ENCODE assay signal across 25 mouse cellular contexts in genomic region chr9:76562794-76563193, GRCm38 (mm10). TPM values are rescaled to one million over a fixed set of nuclear protein-coding genes. Genes with fewer than 3 reads are reported as not detected.
DNase-seq lines count a peak whose midpoint lies in the region; ATAC-seq and TF ChIP-seq lines count a peak whose summit lies in the region.
"Had no signal": no experiment of that assay in that cellular context is flagged by ENCODE, and none has a peak within 500 bp of the region (broad histone marks: within the 10 kb centered on the region; RNA-seq: fewer than 3 reads in every experiment).

No protein-coding gene starts in this region.

- no peak for TF ChIP-seq CTCF in lung, embryonic 14.5 days (IDR thresholded peaks at IDR 0.05; ENCODE audit: low read depth)
- TF ChIP-seq CTCF in lung, postnatal 0 days (IDR thresholded peaks at IDR 0.05): no peak
- TF ChIP-seq CTCF in thymus, adult 2 months (IDR thresholded peaks at IDR 0.05; ENCODE audit: borderline replicate concordance, control insufficient read depth, extremely low read depth, insufficient read depth, low read length, poor library complexity): no peak

- no peak for TF ChIP-seq POLR2A in thymus, adult 2 months (IDR thresholded peaks at IDR 0.05; ENCODE audit: control insufficient read depth, extremely low read depth, insufficient read depth, low read length, poor library complexity)

- peak overlapping the region; percentile 38 for H3K4me2 ChIP-seq in lung, embryonic 14.5 days
- H3K4me2 ChIP-seq in lung, postnatal 0 days (replicated peaks; ENCODE audit: low read depth, low read length): no peak overlapping the region
- H3K4me2 ChIP-seq: embryonic facial prominence, embryonic 13.5 days; heart, embryonic 12.5 days; limb, embryonic 12.5 days; liver, embryonic 12.5 days; neural tube, embryonic 12.5 days had no signal

- no peak overlapping the region for H3K9ac ChIP-seq in lung, embryonic 14.5 days
- no peak overlapping the region for H3K9ac ChIP-seq in lung, postnatal 0 days (replicated peaks; ENCODE audit: low read depth)
- H3K9ac ChIP-seq: embryonic facial prominence, embryonic 13.5 days; heart, embryonic 12.5 days; limb, embryonic 12.5 days; liver, embryonic 12.5 days; neural tube, embryonic 12.5 days had no signal

- H3K36me3 ChIP-seq in lung, embryonic 14.5 days (ENCODE audit: insufficient read depth): no peaks in the 10 kb centered on the region
- H3K36me3 ChIP-seq in lung, postnatal 0 days (ENCODE audit: insufficient read depth, low read length): no peaks in the 10 kb centered on the region
- H3K36me3 ChIP-seq in thymus, adult 2 months (ENCODE audit: control insufficient read depth, insufficient read depth, low read length): no peaks in the 10 kb centered on the region
- H3K36me3 ChIP-seq: embryonic facial prominence, embryonic 13.5 days; G1E; heart, embryonic 12.5 days; limb, embryonic 12.5 days; liver, embryonic 12.5 days; neural tube, embryonic 12.5 days had no signal

- H3K27me3 ChIP-seq in lung, embryonic 14.5 days (ENCODE audit: insufficient read depth, low read length): no peaks in the 10 kb centered on the region; the same call in 1 of the 2 replicates
- H3K27me3 ChIP-seq in lung, postnatal 0 days (replicated peaks; ENCODE audit: insufficient read depth, low read length): no peaks in the 10 kb centered on the region
- H3K27me3 ChIP-seq in thymus, adult 2 months (ENCODE audit: control insufficient read depth, insufficient read depth, low read length): no peaks in the 10 kb centered on the region
- H3K27me3 ChIP-seq: heart, embryonic 12.5 days had no signal

- H3K27ac ChIP-seq in lung, embryonic 14.5 days (ENCODE audit: low read depth): no peak overlapping the region
- no peak overlapping the region for H3K27ac ChIP-seq in lung, postnatal 0 days (ENCODE audit: low read length)
- H3K27ac ChIP-seq in thymus, adult 2 months (ENCODE audit: control insufficient read depth, insufficient read depth, low read length): no peak overlapping the region
- H3K27ac ChIP-seq: embryonic facial prominence, embryonic 13.5 days; left cerebral cortex, adult 2 months; limb, embryonic 12.5 days; liver, embryonic 12.5 days; neural tube, embryonic 12.5 days had no signal

- WGBS in lung, embryonic 14.5 days: 25% methylated on average over 6 of the region's 6 CpGs
- WGBS in lung, postnatal 0 days: 25% methylated on average over 6 of the region's 6 CpGs
- 75% methylated on average over 6 of the region's 6 CpGs for WGBS in thymus, adult 2 months

- no peaks in the 10 kb centered on the region for H3K4me1 ChIP-seq in lung, embryonic 14.5 days (ENCODE audit: insufficient read depth)
- H3K4me1 ChIP-seq in lung, postnatal 0 days (ENCODE audit: insufficient read depth, low read depth, low read length): no peaks in the 10 kb centered on the region
- H3K4me1 ChIP-seq in thymus, adult 2 months (replicated peaks; ENCODE audit: control insufficient read depth, insufficient read depth, low read length): no peaks in the 10 kb centered on the region
- H3K4me1 ChIP-seq: heart, embryonic 12.5 days had no signal

- TF ChIP-seq EP300 in lung, postnatal 0 days (IDR thresholded peaks at IDR 0.05): no peak

- H3K9me3 ChIP-seq in lung, embryonic 14.5 days (ENCODE audit: low read depth, low read length): no peaks in the 10 kb centered on the region
- H3K9me3 ChIP-seq in lung, postnatal 0 days (ENCODE audit: low read length): no peaks in the 10 kb centered on the region
- H3K9me3 ChIP-seq: embryonic facial prominence, embryonic 13.5 days; heart, embryonic 12.5 days; limb, embryonic 12.5 days; liver, embryonic 12.5 days; neural tube, embryonic 12.5 days had no signal

- ATAC-seq in frontal cortex, adult (ENCODE audit: low TSS enrichment): peak; percentile 68
- ATAC-seq in lung, embryonic 14.5 days (ENCODE audit: insufficient read depth): no peak
- ATAC-seq in lung, postnatal 0 days: no peak
- ATAC-seq: liver, embryonic 12.5 days had no signal

- no peak overlapping the region for H3K4me3 ChIP-seq in lung, embryonic 14.5 days (ENCODE audit: low read depth, low read length)
- no peak overlapping the region for H3K4me3 ChIP-seq in lung, postnatal 0 days (ENCODE audit: low read depth, low read length)
- no peak overlapping the region for H3K4me3 ChIP-seq in thymus, adult 2 months (ENCODE audit: control insufficient read depth, insufficient read depth, low read length)
- H3K4me3 ChIP-seq: embryonic facial prominence, embryonic 13.5 days; heart, embryonic 12.5 days; left cerebral cortex, adult 2 months; limb, embryonic 12.5 days; liver, embryonic 12.5 days; neural tube, embryonic 12.5 days had no signal

- no peak for DNase-seq in frontal cortex, postnatal 36 days (ENCODE audit: low spot score in 2 of 2)
- DNase-seq in lung, embryonic 14.5 days: no peak
- DNase-seq in lung, postnatal 0 days (ENCODE audit: low spot score): no peak
- DNase-seq in right cerebral cortex, adult 18-20 months: peak; percentile 4
- no peak for DNase-seq in right cerebral cortex, postnatal 10 days (ENCODE audit: low spot score in 2 of 2)
- DNase-seq in thymus, adult 2 months: no peak
- DNase-seq: adrenal gland, postnatal 14 days; cerebellum, adult 11-12 months; cerebellum, postnatal 14 days; heart, adult 11 months; heart, postnatal 14 days; kidney, adult 2 months; kidney, postnatal 14 days; lung, adult 2 months; right cerebral cortex, postnatal 25 days; thymus, postnatal 14 days had no signal

RNA-seq across cellular contexts. Expression of gene Fam83b, which starts 4.1 kb away (rescaled TPM):
- polyA plus RNA-seq in lung, embryonic 14.5 days (2014; fragmentation: Nextera tagmentation; extraction: Ambion mirVana): 6.1 and 6.3 TPM in 2 replicates
- 0.84 and 0.99 TPM in 2 replicates for polyA plus RNA-seq in lung, postnatal 0 days (2015; fragmentation: Nextera tagmentation; extraction: Ambion mirVana)
- 0.18 and 0.20 TPM in 2 replicates for polyA plus RNA-seq in thymus, adult 2 months (2012; rRNA removed)
- polyA plus RNA-seq: G1E; spleen, adult 2 months had no signal
